Mouse (Mus musculus) ES-E14 (cell line): Measurements from ENCODE around the gene Wfdc15b.

ENCODE experiments used
- MAFK ChIP-seq: IDR thresholded peaks from 2 replicates; pipeline ENCODE4 v1.6.1; 2014; ENCODE audit warnings: mild to moderate bottlenecking, low read depth, low read length, inconsistent platforms; ENCODE audit not compliant: insufficient read depth
- ZNF384 ChIP-seq: IDR thresholded peaks from 2 replicates; pipeline ENCODE4 v1.6.1; 2012; ENCODE audit warnings: low read depth, low read length, inconsistent platforms

DNA sequence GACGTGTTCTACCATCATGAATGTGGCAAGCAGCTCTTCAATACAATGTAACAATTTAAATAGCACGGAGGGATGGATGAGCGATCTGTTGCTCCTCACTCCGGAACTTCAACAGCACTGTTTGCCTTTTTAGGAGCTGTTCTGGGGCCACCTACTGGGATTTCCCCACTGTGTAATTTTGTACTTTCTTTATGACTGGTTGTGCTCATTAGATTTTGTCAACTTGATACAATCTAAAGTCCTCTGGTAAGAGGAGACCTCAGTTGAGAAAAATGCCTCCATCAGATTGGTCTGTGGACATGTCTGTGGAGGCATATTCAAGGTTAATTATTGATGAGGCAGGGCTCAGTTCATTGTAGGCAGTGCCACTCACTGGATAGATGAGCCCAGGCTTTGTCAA, 10.6 kb downstream of the Wfdc15b start:
- TF ChIP-seq MAFK (no peak), ZNF384 (no peak)
